Mouse (Mus musculus): ENCODE measurements around the gene Haus2. TPM values are rescaled to one million over a fixed set of nuclear protein-coding genes. Genes with fewer than 3 reads are reported as not detected.
"Not testable (repeated sequence)": the region's sequence is repeated elsewhere in the genome, so short reads cannot be mapped to it uniquely, and the experiment has no call there.

Gene Haus2
- polyA plus RNA-seq, 1 experiment from 2014 or later: 26.6 TPM

DNA sequence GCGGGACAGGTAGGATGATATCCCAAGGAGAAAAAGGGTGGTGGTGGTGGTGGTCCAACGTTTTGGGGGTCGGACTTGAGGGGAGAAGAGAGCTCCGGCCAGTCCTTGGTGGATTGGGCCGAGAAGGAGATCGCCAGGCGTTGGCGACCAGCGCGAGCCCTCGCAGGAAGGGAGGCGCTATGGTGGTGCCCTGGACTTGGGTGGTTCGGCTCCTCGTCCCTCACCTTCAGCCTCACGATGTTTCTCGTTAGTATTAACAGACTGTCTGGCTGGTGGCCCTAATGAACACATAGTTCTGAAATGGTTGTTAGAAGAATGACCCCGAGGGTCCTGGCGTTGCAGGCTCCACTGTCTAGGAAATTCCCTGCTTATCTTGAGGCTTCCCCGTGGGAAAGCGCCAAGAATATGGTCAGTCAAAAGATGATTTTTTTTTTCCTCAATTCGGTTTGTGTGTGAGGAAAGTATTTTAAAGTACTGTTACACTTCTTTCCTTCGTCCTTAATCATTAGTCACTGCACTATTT lies 41.3 kb upstream of the Haus2 start:
- Histone ChIP-seq H3K27me3 (ENCODE audit: control insufficient read depth, insufficient read depth, low read depth, low read length) (no peaks in the 10 kb centered on the region), H3K4me1 (ENCODE audit: control insufficient read depth, insufficient read depth, low read length) (peaks cover 19% of the 10 kb centered on the region), H3K9me3 (replicated peaks; ENCODE audit: control insufficient read depth, low read length, poor library complexity, severe bottlenecking) (no peaks in the 10 kb centered on the region), H3K36me3 (ENCODE audit: control insufficient read depth, insufficient read depth, low read length) (no peaks in the 10 kb centered on the region), H3K4me3 (ENCODE audit: low read depth, low read length) (peak overlapping the region; percentile 68), H3K27ac (ENCODE audit: low read length) (peak overlapping the region; percentile 10; the same call in 1 of the 2 replicates), H3K4me2 (ENCODE audit: low read length) (peak overlapping the region; percentile 62), H3K9ac (ENCODE audit: low read depth, low read length) (peak overlapping the region; percentile 83)
- WGBS: under 1% methylated on average over 22 of the region's 22 CpGs
- peak; percentile 58 for ATAC-seq

DNA sequence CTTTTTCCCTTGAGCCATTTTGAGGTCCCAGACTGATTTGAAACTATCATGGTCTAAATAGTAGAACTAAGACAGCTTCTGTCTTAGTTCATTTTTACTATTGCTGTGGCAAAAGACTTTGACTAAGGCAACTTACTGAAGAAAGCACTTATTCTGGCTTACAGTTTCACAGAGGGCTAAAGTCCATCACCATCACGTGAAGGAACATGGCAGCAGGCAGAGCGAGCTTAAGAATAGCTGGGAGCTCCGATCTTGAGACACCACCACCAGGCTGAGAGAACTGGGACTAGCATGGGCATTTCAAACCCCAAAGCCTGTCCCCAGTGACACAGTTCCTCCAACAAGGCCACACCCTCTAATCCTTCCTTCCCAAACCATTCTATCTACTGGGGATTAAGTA lies 38.1 kb upstream of the Haus2 start:
- Histone ChIP-seq H3K4me2 (ENCODE audit: low read length) (no peak overlapping the region), H3K27me3 (ENCODE audit: control insufficient read depth, insufficient read depth, low read depth, low read length) (no peaks in the 10 kb centered on the region), H3K4me1 (ENCODE audit: control insufficient read depth, insufficient read depth, low read length) (peaks cover 17% of the 10 kb centered on the region), H3K27ac (ENCODE audit: low read length) (no peak overlapping the region), H3K4me3 (ENCODE audit: low read depth, low read length) (no peak overlapping the region), H3K9ac (ENCODE audit: low read depth, low read length) (no peak overlapping the region), H3K36me3 (ENCODE audit: control insufficient read depth, insufficient read depth, low read length) (no peaks in the 10 kb centered on the region), H3K9me3 (replicated peaks; ENCODE audit: control insufficient read depth, low read length, poor library complexity, severe bottlenecking) (no peaks in the 10 kb centered on the region)
- WGBS: 96% methylated on average over 3 of the region's 3 CpGs
- no peak for ATAC-seq

GRCm38 (mm10) chr2:120572161-120572560 lies 37.0 kb upstream of the Haus2 start:
- not testable (repeated sequence) for H3K9me3 ChIP-seq (replicated peaks; ENCODE audit: control insufficient read depth, low read length, poor library complexity, severe bottlenecking); H3K27me3 ChIP-seq (ENCODE audit: control insufficient read depth, insufficient read depth, low read depth, low read length); ATAC-seq; H3K4me3 ChIP-seq (ENCODE audit: low read depth, low read length); H3K27ac ChIP-seq (ENCODE audit: low read length); H3K4me2 ChIP-seq (ENCODE audit: low read length); H3K36me3 ChIP-seq (ENCODE audit: control insufficient read depth, insufficient read depth, low read length); H3K9ac ChIP-seq (ENCODE audit: low read depth, low read length)
- WGBS: 96% methylated on average over 3 of the region's 3 CpGs
- H3K4me1 ChIP-seq (ENCODE audit: control insufficient read depth, insufficient read depth, low read length): peaks cover 12% of the 10 kb centered on the region

DNA sequence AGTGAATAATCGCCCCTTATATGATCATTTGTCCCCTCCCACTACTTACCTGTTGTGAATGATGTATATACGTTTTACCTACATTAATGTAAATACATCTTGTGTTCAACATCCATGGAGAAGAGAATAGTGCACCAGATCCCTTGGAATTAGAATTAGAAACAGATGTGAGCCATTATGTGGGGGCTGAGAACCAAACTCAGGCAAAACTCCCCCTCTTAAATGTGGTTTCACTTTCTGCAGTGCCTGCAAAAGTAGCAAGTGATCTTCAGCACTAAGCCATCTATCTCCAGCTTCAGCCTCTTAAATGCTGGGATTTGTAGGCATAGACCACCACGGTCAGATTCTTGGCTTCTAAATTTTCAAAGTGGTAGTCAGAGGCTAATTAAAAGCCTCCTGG lies 34.1 kb upstream of the Haus2 start:
- no peak overlapping the region for H3K27ac ChIP-seq (ENCODE audit: low read length)
- no peak for ATAC-seq
- WGBS: 95% methylated on average over 3 of the region's 3 CpGs
- no peaks in the 10 kb centered on the region for H3K9me3 ChIP-seq (replicated peaks; ENCODE audit: control insufficient read depth, low read length, poor library complexity, severe bottlenecking)
- no peak overlapping the region for H3K4me3 ChIP-seq (ENCODE audit: low read depth, low read length)
- no peaks in the 10 kb centered on the region for H3K4me1 ChIP-seq (ENCODE audit: control insufficient read depth, insufficient read depth, low read length)
- no peak overlapping the region for H3K9ac ChIP-seq (ENCODE audit: low read depth, low read length)
- H3K4me2 ChIP-seq (ENCODE audit: low read length): no peak overlapping the region
- no peaks in the 10 kb centered on the region for H3K27me3 ChIP-seq (ENCODE audit: control insufficient read depth, insufficient read depth, low read depth, low read length)
- no peaks in the 10 kb centered on the region for H3K36me3 ChIP-seq (ENCODE audit: control insufficient read depth, insufficient read depth, low read length)

DNA sequence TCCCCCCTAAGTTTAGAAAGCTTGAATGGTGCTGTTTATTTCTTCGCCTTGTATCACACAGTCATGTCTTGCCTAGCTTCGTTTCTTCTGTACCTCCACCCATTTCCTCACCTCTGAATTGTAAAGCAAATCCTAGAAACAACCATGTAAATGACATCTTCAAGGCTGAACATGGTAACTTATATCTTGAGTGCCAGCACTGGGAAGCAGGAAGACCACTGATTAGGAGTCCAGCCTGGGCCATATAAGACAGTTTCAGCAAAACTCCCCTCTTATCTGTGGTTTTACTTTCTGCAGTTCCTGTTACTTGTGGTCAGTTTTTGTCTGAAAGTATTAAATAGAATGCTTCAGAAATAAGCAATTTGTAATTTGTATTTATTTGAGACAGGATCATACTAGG lies 33.2 kb upstream of the Haus2 start:
- Histone ChIP-seq H3K4me2 (ENCODE audit: low read length) (no peak overlapping the region), H3K9me3 (replicated peaks; ENCODE audit: control insufficient read depth, low read length, poor library complexity, severe bottlenecking) (no peaks in the 10 kb centered on the region), H3K36me3 (ENCODE audit: control insufficient read depth, insufficient read depth, low read length) (no peaks in the 10 kb centered on the region), H3K4me1 (ENCODE audit: control insufficient read depth, insufficient read depth, low read length) (no peaks in the 10 kb centered on the region), H3K4me3 (ENCODE audit: low read depth, low read length) (no peak overlapping the region), H3K27me3 (ENCODE audit: control insufficient read depth, insufficient read depth, low read depth, low read length) (no peaks in the 10 kb centered on the region), H3K27ac (ENCODE audit: low read length) (no peak overlapping the region), H3K9ac (ENCODE audit: low read depth, low read length) (no peak overlapping the region)
- WGBS: 94% methylated on average over 2 of the region's 2 CpGs
- ATAC-seq: no peak

- whole genome bisulfite sequencing: 88% methylated on average over 4 of the region's 4 CpGs
- no peaks in the 10 kb centered on the region for H3K4me1 ChIP-seq (ENCODE audit: control insufficient read depth, insufficient read depth, low read length)
- no peaks in the 10 kb centered on the region for H3K27me3 ChIP-seq (ENCODE audit: control insufficient read depth, insufficient read depth, low read depth, low read length)
- H3K9me3 ChIP-seq (replicated peaks; ENCODE audit: control insufficient read depth, low read length, poor library complexity, severe bottlenecking): no peaks in the 10 kb centered on the region
- no peak overlapping the region for H3K9ac ChIP-seq (ENCODE audit: low read depth, low read length)
- no peak overlapping the region for H3K27ac ChIP-seq (ENCODE audit: low read length)
- ATAC-seq: no peak
- no peak overlapping the region for H3K4me2 ChIP-seq (ENCODE audit: low read length)
- no peaks in the 10 kb centered on the region for H3K36me3 ChIP-seq (ENCODE audit: control insufficient read depth, insufficient read depth, low read length)
- H3K4me3 ChIP-seq (ENCODE audit: low read depth, low read length): no peak overlapping the region
These were observed 31.4 kb upstream of the Haus2 start for GRCm38 (mm10) chr2:120577799-120578198.

GRCm38 (mm10) chr2:120578286-120578685 lies 30.9 kb upstream of the Haus2 start:
- Histone ChIP-seq H3K4me2 (ENCODE audit: low read length) (no peak overlapping the region), H3K4me3 (ENCODE audit: low read depth, low read length) (no peak overlapping the region), H3K9ac (ENCODE audit: low read depth, low read length) (no peak overlapping the region), H3K36me3 (ENCODE audit: control insufficient read depth, insufficient read depth, low read length) (no peaks in the 10 kb centered on the region), H3K27ac (ENCODE audit: low read length) (no peak overlapping the region), H3K9me3 (replicated peaks; ENCODE audit: control insufficient read depth, low read length, poor library complexity, severe bottlenecking) (no peaks in the 10 kb centered on the region), H3K27me3 (ENCODE audit: control insufficient read depth, insufficient read depth, low read depth, low read length) (no peaks in the 10 kb centered on the region), H3K4me1 (ENCODE audit: control insufficient read depth, insufficient read depth, low read length) (no peaks in the 10 kb centered on the region)
- WGBS: 87% methylated on average over 5 of the region's 5 CpGs
- no peak for ATAC-seq

DNA sequence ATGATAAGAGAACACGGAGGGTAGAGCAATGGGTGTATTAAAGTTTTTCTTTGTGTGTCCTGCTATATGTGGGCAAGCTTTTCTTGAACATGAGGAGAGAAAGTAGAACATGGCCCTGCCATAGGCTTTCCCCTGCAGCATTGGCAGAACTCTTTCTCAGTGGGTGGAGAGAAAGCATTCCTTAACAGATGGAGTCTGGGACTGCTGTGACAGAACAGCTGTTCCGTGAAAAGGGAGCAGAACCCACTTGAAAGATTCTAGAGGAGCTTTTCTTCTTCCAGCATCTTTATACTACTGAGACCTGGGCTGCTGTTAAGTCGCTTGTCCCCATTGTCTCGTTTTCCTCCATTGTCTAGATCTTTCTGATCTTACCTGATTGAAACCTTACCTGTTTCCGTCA lies 19.4 kb upstream of the Haus2 start:
- 85% methylated on average over 5 of the region's 5 CpGs for WGBS
- no peak for ATAC-seq

GRCm38 (mm10) chr2:120592227-120592626 lies 17.0 kb upstream of the Haus2 start:
- no peaks in the 10 kb centered on the region for H3K27me3 ChIP-seq (ENCODE audit: control insufficient read depth, insufficient read depth, low read depth, low read length)
- H3K27ac ChIP-seq (ENCODE audit: low read length): no peak overlapping the region
- no peak overlapping the region for H3K4me2 ChIP-seq (ENCODE audit: low read length)
- H3K4me1 ChIP-seq (ENCODE audit: control insufficient read depth, insufficient read depth, low read length): no peaks in the 10 kb centered on the region
- H3K9me3 ChIP-seq (replicated peaks; ENCODE audit: control insufficient read depth, low read length, poor library complexity, severe bottlenecking): no peaks in the 10 kb centered on the region
- H3K4me3 ChIP-seq (ENCODE audit: low read depth, low read length): no peak overlapping the region
- ATAC-seq: no peak
- no peak overlapping the region for H3K9ac ChIP-seq (ENCODE audit: low read depth, low read length)
- WGBS: 100% methylated on average over 1 of the region's 1 CpGs
- H3K36me3 ChIP-seq (ENCODE audit: control insufficient read depth, insufficient read depth, low read length): peaks cover 19% of the 10 kb centered on the region

More for the DNA sequence above, 19.4 kb upstream of the Haus2 start:
- Histone ChIP-seq H3K36me3 (ENCODE audit: control insufficient read depth, insufficient read depth, low read length) (peaks cover 11% of the 10 kb centered on the region), H3K9me3 (replicated peaks; ENCODE audit: control insufficient read depth, low read length, poor library complexity, severe bottlenecking) (no peaks in the 10 kb centered on the region), H3K27ac (ENCODE audit: low read length) (no peak overlapping the region), H3K27me3 (ENCODE audit: control insufficient read depth, insufficient read depth, low read depth, low read length) (no peaks in the 10 kb centered on the region), H3K4me1 (ENCODE audit: control insufficient read depth, insufficient read depth, low read length) (no peaks in the 10 kb centered on the region), H3K4me2 (ENCODE audit: low read length) (no peak overlapping the region), H3K4me3 (ENCODE audit: low read depth, low read length) (no peak overlapping the region), H3K9ac (ENCODE audit: low read depth, low read length) (no peak overlapping the region)

All from midbrain, embryonic 16.5 days (tissue).